Mouse (Mus musculus) cerebral cortex, adult 2 months (tissue): Measurements from ENCODE around the gene 5730455P16Rik.

Experiments
- WGBS: fragments of 180-500 bp; shearing (Covaris S2); methylation state at CpG from one replicate; pipeline ENCODE4 v1.1.7; 2018; 5-methylcytosine and 5-hydroxymethylcytosine counted together

Gene 5730455P16Rik

DNA sequence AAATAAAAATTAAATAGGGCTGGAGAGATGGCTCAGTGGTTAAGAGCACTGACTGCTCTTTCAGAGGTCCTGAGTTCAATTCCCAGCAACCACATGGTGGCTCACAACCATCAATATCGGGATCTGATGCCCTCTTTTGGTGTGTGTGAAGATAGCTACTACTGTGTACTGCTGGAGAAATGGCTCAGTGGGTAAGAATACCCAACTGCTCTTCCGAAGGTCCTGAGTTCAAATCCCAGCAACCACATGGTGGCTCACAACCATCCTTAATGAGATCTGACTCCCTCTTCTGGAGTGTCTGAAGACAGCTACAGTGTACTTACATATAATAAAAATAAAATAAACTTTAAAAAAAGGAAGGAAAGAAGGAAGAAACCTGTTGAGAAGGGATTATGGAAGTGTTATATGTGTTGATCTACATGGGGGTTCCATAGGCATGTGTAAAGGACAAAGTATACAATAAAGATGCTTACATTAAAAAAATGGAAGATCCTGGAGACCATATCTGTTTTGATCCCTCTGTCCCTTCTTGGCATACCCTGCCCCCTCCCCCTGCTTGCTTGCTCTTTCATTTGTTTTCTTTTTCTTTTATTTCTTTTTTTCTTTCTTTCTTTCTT lies 726 bp upstream of the 5730455P16Rik start:
- WGBS = 63% methylated on average over 2 of the region's 2 CpGs

DNA sequence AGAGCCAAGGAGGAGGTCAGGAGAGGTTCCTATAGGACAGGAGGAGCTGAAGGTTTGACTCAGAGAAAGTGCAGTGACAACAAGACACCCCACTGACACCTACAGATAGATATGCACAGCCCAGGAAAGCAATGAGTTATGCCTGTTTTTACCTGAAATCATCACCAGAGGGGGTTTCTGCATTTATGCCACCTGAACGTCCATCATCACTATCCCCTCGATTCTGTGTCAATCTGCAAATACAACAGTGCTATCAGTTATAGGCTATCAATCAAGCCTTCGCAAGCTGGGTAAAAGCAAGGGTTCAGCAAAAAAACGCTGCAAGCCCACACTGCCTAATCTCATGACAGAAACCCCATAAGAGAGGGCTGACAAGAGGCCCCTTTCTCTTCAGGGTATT lies 1.2 kb downstream of the 5730455P16Rik start:
- WGBS = 67% methylated on average over 4 of the region's 4 CpGs

DNA sequence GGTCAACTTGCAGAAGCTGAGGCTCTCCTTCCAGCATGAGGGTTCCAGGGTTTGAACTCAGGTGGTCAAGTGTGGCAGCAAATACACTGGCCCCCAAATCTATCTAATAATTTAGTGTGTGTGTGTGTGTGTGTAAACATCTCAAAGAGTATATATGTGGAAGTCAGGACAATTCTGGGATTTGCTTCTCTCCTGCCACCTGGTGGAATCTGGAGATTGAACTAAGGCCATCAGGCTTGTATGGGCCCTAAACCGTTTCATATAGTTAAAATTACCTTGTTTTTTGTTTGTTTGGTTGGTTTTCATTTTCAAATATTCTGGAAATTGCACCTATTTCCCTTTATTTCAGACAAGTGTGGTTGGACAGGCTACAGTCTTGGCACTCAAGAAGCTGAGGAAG lies 8.9 kb downstream of the 5730455P16Rik start:
- 57% methylated on average over 1 of the region's 1 CpGs for WGBS

DNA sequence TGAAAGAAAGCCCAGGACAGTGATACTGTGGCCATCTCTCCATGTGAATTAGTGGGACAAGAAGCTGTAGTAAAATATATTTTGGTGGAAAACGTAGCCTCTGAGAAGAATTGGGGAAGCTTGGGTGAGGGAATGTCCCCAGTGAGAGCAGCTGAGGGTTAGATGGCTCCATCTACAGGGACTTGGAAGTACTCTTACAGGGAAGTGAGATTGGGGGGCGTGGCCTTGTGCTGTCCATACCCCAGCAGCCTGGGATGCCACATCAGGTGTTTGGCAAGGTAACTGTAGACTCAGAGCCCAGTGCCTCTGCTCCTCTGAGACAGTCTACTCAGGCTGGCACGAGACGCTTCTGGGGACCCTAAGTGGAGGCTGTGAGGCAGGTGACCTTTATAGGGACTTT lies 23.0 kb downstream of the 5730455P16Rik start:
- WGBS = 55% methylated on average over 4 of the region's 4 CpGs

DNA sequence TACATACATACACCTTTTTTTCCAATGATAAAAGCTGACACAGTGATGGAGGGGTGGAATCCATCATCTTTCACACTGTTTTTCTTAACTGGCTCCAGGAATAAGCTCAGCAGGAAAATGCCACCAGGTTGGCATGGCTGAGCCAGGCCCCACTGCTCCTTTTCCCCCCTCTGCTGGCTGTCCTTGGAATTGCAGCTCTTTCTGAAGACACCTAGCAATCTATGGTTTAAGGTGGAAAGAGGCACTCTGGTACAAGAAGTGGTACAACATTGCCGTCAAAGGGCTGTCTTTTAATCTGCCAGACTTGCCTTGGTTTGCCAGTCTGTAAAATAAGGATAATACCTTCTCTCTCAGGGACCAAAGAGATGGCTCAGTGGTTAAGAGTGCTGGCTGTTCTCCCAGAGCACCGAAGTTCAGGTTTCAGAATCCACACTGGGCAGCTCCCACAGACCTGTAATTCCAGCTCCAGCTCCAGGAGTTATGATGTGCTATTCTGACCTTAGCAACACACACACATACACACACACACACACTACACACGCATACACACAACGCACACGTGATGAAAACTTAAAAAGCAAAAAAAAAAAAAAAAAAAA lies 25.9 kb downstream of the 5730455P16Rik start:
- 70% methylated on average over 5 of the region's 5 CpGs for WGBS

DNA sequence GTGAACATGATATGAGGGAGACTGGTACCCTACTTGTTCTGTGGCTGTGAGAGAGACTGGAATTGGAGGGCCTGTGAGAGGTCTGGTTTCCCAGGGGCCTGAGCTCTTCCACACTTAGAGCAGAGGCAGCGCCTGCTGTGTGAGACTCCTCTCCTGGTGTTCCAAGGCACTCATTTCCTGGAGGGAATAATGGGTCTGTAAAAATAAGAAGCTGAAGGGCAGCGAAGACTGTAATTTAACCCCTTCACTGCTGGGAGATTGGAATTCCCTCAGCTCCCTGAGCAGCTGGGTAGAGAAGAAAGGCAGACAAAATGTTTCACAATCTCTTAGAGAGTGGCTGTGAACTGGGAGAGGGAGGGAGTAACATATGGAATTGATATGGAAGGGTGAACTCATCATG lies 35.4 kb downstream of the 5730455P16Rik start:
- 59% methylated on average over 2 of the region's 2 CpGs for WGBS

DNA sequence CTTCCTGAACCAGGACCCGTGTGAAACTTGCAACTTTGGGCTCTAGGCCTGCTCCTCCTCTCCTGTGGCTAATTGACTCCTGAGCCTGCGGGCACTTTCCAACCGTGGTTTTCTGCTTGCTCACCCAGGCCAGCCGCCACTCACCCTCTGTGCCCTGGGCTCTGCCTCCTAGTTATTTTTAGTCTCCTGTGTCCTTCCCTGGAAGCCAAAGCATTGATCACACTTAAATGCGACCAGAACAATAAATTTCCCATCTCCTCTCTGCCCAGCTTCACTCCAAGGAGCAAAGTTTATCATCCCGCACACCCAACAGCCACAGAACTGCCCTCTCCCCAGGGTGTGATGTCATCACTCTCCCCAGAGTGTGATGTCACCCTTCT lies 41.5 kb downstream of the 5730455P16Rik start:
- WGBS = 64% methylated on average over 6 of the region's 6 CpGs

DNA sequence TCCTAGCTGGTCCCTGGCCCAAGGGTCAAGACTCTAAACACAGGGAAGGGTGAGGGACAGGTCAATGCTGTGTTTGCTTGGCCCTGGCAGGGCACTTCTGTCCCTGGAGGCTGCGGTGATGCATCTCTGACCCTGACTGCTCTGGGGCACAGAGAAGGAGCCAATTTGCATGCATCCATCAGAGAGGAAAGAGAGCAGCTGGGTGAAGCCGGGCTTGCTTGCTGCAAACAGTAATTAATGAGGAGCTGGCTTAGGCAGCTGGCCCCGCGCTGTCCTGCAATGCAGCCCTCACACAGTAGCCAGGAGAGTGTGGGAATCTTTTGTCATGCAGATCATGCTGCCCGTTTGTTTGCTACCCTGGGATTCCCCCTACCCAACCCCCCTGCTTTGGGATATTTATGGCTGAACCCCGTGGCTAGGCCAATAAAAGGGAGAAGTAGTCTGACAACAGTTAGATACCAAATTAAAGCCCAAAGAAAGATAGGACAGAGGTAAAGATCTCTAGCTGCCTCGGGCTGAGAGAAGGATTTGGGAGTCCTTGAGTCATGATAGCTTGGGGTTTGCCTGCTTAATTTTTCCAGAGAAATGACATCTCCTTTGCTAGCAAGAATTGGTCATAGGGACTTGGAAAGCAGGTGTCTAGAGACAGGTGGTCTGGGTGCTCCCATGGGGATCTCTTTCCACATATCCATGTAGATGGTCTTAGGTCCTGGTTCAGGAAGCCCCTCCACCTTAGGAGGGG lies 42.1 kb downstream of the 5730455P16Rik start:
- 43% methylated on average over 7 of the region's 7 CpGs for whole genome bisulfite sequencing

DNA sequence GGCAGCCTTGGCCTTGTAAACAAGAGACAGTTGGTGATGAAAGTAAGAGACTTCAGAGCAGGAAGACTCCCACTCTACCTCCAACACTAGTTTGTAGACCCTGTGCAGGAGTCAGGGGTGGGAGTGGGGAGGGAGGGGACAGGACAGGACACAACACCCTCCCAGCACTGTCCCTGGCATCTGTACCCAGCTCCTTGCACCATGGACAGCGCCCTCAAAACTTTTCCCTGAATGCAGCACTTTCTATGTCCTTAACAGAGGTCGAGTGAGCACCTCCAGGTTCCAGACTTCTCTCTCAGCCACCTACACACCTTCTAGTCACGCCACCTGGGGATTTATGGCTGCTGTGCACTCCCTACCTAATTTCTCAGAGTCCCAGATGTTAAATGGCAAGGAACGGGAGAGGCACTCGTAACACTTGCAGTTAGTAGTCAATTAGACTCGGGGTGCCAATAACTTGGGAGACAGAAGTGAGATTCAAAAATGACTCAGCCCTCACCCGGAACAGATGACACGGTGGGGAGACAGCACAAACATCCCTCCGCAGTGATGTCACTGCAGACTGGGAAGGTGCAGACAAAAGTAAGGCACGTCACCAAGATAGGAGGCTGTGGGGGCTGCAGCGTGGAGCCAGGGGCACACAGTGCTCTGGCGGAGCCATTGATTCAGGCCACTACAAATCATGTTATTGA lies 45.0 kb downstream of the 5730455P16Rik start:
- 61% methylated on average over 12 of the region's 12 CpGs for WGBS

DNA sequence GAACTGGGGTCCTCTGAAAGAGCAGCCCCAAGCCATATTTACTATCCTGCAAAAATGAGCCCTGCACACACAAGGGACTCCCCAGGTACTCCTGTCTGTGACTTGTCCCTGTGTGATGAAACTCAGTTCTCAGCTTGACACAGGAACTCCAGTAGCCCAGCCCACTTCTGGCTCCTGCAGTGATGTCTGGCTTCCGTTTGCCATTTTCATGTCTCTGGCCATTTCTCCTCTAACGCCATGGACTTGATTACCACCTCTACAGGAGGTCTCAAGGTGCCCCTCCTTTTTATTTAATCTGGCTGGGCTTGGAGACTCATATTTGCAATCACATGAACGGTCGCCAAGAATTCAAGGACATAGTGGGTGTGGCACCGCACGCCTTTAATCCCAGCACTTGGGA lies 53.2 kb downstream of the 5730455P16Rik start:
- 81% methylated on average over 6 of the region's 6 CpGs for WGBS

DNA sequence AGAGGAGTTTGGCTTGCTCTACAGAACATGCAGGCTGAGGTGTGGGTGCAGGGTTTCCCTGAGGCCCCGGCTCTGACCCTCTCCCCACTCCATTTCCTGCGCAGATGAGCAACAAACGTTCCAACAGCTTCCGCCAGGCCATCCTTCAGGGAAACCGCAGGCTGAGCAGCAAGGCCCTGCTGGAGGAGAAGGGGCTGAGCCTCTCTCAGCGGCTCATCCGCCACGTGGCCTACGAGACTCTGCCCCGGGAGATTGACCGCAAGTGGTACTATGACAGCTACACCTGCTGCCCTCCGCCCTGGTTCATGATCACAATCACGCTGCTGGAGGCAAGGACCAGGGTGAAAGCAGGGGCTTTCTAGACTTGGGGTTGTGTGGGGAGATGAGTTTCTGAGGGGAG lies 54.6 kb downstream of the 5730455P16Rik start:
- 80% methylated on average over 13 of the region's 13 CpGs for WGBS

DNA sequence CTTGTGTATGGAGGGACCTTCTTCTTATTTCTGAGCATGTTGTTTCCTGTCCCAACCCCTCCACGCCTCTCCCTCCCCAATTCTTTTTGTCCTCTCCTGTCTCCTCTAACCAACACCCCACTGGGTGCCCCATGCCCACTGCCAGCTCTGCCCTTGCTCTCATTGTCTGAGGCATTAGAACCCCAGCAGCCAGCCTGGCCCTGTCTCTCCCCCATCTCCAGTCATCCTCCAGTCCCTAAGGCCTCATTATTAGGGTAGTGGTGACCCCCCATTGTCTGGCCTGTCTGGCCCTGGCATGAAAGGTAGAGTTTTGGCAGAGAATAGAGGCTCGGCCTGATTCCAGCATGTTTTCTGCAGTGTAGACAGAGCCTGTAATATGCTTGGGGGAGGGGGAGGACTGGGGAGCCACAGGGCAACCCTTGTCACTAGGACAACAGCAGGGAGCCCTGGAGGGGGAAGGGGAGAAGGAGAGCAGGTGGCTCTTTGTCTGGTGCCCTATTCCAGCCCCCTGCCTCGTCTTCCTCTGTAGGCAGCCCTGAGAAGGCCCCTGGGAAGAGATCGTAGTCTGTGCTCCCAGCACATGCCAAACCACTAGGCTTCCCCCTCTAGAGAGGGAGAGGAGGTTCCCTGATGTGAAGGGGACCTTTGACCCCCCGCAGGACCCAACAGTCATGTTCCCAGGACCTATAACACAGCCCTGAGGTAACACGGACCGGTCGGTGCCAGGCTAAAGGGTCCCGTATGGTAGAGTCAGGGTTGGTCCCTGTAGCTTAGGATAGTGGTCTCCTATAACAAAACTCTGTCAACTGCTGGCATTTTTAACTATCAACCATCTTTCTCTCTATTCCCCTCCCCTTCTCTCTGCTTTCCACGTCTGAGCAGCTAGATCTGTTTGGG lies 61.8 kb downstream of the 5730455P16Rik start:
- WGBS = 67% methylated on average over 10 of the region's 10 CpGs

DNA sequence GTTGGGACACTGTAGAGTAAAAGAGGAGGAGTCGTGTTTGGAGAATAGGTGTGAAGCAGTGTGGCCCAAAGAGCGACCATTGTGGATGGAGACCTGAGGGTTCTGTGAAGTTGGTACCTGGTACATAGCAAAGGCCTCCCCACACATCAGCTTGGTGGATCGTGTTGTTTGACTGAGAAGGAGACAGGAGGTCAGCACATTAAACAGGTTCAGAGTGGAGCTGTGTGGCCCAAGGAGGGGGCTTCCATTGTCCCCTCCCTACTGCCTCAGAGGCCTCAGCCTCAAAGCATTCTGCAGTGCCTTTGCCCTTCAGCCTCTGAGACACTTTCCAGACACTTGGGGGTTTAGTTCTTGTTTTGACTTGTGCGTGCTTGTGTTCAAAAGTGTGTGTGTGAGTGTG lies 63.9 kb downstream of the 5730455P16Rik start:
- WGBS = 90% methylated on average over 4 of the region's 4 CpGs

DNA sequence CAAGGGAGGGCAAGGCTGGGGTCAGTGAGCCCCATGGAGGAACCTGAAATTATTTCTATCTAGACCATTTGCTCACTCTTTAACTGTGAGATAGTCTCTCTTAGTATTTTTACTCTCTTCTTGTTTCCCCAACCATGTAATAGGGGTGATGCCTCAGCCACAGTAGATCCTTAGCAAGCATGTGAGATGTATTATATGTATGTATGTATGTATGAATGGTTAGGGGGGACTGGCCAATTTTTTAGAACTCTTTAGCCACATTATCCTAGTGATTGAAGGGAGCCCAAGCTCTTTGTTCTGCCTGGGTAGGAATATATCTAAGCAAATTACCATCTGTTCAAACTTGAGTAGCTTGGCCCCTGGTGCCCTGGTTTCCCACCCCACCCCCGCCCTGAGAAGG lies 64.4 kb downstream of the 5730455P16Rik start:
- WGBS = 92% methylated on average over 1 of the region's 1 CpGs

DNA sequence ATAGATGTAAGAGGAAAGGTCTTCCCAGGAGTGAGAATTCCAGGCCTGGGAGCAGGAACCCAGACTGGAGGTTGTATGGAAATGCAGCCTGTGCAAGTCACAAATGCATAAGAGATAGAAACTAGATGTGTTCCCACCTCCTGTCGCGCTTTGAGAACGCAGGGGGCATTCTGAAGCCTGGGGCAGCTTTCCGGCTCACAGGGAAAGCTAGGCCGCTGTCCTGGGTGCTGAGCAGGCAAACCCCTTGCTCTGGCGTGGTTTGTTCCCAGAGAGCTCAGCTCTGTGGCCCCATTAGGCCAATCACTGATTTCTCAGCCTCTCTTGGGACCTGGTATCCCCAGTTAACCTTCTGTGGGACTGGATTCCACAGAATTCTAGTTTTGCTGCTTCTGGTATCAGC lies 65.3 kb downstream of the 5730455P16Rik start:
- WGBS = 71% methylated on average over 6 of the region's 6 CpGs

DNA sequence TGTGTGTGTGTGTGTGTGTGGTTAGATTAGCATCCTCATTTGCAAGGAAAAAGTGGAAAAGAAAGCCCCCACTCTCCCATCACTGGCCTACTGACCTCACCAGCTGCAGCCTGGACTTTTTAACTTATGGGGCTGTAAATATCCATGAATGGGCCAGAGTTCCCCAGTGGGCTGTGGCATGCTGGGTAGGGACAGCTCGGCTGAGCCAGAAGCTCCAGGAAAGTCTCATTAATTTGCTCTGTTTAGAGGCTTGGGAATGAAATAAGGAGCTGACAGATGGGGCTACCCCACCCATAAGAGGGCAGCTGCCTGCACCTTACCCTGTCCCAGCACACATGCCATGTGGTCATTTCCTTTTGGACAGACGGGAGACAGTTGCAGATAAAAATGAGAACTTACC lies 65.8 kb downstream of the 5730455P16Rik start:
- 72% methylated on average over 2 of the region's 2 CpGs for whole genome bisulfite sequencing

DNA sequence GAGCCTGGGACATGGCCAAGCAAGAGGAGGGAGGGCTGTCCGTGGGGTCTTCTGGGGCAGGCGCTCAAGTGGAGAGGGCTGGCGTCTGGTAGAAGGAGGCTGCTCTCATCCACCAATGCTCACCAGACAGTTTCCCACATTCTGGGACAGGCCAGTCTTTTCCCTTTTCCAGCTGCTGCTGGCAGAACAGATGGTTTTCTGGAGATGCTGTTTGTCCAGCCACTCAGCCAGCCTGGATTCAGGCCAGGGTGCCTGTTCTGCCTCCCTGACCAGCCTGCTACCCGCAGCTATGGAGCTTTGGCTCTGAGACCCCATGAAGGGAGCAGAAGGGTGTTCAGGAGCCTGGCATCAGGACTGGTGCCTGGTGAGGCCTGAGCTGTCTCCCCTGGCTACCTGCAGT lies 66.6 kb downstream of the 5730455P16Rik start:
- 55% methylated on average over 4 of the region's 4 CpGs for WGBS
